Mouse (Mus musculus): ENCODE data around the gene Map3k7.

GRCm38 (mm10) chr4:32011218-32011973, 47.5 kb downstream of the Map3k7 start:
- TF ChIP-seq CTCF (IDR thresholded peaks at IDR 0.05; ENCODE audit: low read depth, low read length) = no peak
- no peak for TF ChIP-seq TAL1 (conservative IDR thresholded peaks at IDR 0.05; ENCODE audit: low read depth, low read length)
- TF ChIP-seq POLR2AphosphoS5 (IDR thresholded peaks at IDR 0.05; ENCODE audit: insufficient replicate concordance, low read depth, low read length) = no peak
- TF ChIP-seq GATA1 (IDR thresholded peaks at IDR 0.05; ENCODE audit: borderline replicate concordance, low read length) = no peak
- no peak for TF ChIP-seq GATA2 (IDR thresholded peaks at IDR 0.05; ENCODE audit: borderline replicate concordance, low read depth, low read length)

All from G1E (cell line).